Mouse (Mus musculus): ENCODE results near the gene Eif4e2. TPM values are rescaled to one million over a fixed set of nuclear protein-coding genes. Genes with fewer than 3 reads are reported as not detected.
A peak's percentile ranks its signal among the peaks of the same experiment; 100 is the strongest.

Eif4e2 gene
- total RNA-seq (2021), result 10 to 100 TPM; 90.6 to 91.7 TPM
- long read RNA-seq, experiment 1, transcript Eif4e2-203 (6 exons, 1,569 nt), result minor isoform, 9 of 148 reads
- long read RNA-seq, experiment 1, transcript Eif4e2-204 (7 exons, 1,119 nt), result major isoform, 58 of 148 reads
- long read RNA-seq, experiment 1, transcript Eif4e2-206 (7 exons, 1,807 nt), result minor isoform, 21 of 148 reads
- long read RNA-seq, experiment 1, transcript Eif4e2-202 (7 exons, 3,394 nt), result minor isoform, 9 of 148 reads
- long read RNA-seq, experiment 1, partial matches to known transcripts, result 5 of 148 reads
- long read RNA-seq, experiment 1, other reads (novel, unspliced or antisense), result 39 of 148 reads
- long read RNA-seq, experiment 2, transcript Eif4e2-206 (7 exons, 1,807 nt), result minor isoform, 14 of 83 reads
- long read RNA-seq, experiment 2, transcript Eif4e2-204 (7 exons, 1,119 nt), result major isoform, 38 of 83 reads
- long read RNA-seq, experiment 2, transcript Eif4e2-203 (6 exons, 1,569 nt), result minor isoform, 6 of 83 reads
- long read RNA-seq, experiment 2, partial matches to known transcripts, result 9 of 83 reads
- long read RNA-seq, experiment 2, other reads (novel, unspliced or antisense), result 9 of 83 reads

GRCm38 (mm10) chr1:87213735-87214704 lies at the start of gene Eif4e2:
Eif4e2 (plus strand) TSS chr1:87213914.
- DNase-seq, result peak; percentile 97

GRCm38 (mm10) chr1:87164164-87164795 lies 49.4 kb upstream of the Eif4e2 start:
- DNase-seq, result no peak

- DNase-seq, result no peak
Observed at GRCm38 (mm10) chr1:87164796-87165184, 48.9 kb upstream of the Eif4e2 start.

- no peak for DNase-seq
Observed at GRCm38 (mm10) chr1:87170458-87170857, 43.3 kb upstream of the Eif4e2 start.

GRCm38 (mm10) chr1:87171312-87171711 lies 42.4 kb upstream of the Eif4e2 start:
- DNase-seq, result no peak

- peak; percentile 38 for DNase-seq
Observed at GRCm38 (mm10) chr1:87172316-87172715, 41.4 kb upstream of the Eif4e2 start.

GRCm38 (mm10) chr1:87174006-87174955 lies 39.4 kb upstream of the Eif4e2 start:
- peak; percentile 80 for DNase-seq

- peak; percentile 71 for DNase-seq
Observed at GRCm38 (mm10) chr1:87175852-87176292, 37.8 kb upstream of the Eif4e2 start.

GRCm38 (mm10) chr1:87180896-87181295 lies 32.8 kb upstream of the Eif4e2 start:
- DNase-seq, result peak; percentile 61

GRCm38 (mm10) chr1:87183013-87183412 lies 30.7 kb upstream of the Eif4e2 start, which contains the start of gene Prss56:
Prss56 (plus strand) TSS chr1:87183313.
- DNase-seq, result no peak

- peak; percentile 65 for DNase-seq
Observed at GRCm38 (mm10) chr1:87183998-87184750, 29.5 kb upstream of the Eif4e2 start.

GRCm38 (mm10) chr1:87184751-87185139 lies 29.0 kb upstream of the Eif4e2 start:
- DNase-seq, result peak; percentile 87

- no peak for DNase-seq
Observed at GRCm38 (mm10) chr1:87185526-87185925, 28.2 kb upstream of the Eif4e2 start.

- DNase-seq, result no peak
Observed at GRCm38 (mm10) chr1:87186261-87187036, 27.3 kb upstream of the Eif4e2 start.

- DNase-seq, result peak; percentile 88
Observed at GRCm38 (mm10) chr1:87187037-87187355, 26.7 kb upstream of the Eif4e2 start.

- DNase-seq, result no peak
Observed at GRCm38 (mm10) chr1:87190429-87190828, 23.3 kb upstream of the Eif4e2 start, which contains the start of gene Chrnd. Chrnd (plus strand) TSS chr1:87190607.

- no peak for DNase-seq
Observed at GRCm38 (mm10) chr1:87197296-87197695, 16.4 kb upstream of the Eif4e2 start.

- DNase-seq, result no peak
Observed at GRCm38 (mm10) chr1:87198119-87199065, 15.3 kb upstream of the Eif4e2 start.

Measured in adrenal gland, postnatal 10 days (tissue).